Mouse (Mus musculus) heart, postnatal 0 days (tissue): ENCODE measurements at regions not wholly inside any gene's neighbourhood (a gene's known extent, or its start where the extent isn't known, plus 50 kb on each side); places are given as distances from the start of the nearest gene placed in this dataset.

Experiments
- CTCF ChIP-seq: IDR thresholded peaks from 2 replicates; pipeline ENCODE4 v1.5.1; 2016; ENCODE audit warnings: antibody characterized with exemption, control low read depth, low read depth
- EP300 ChIP-seq: IDR thresholded peaks from 2 replicates; pipeline ENCODE4 v1.6.1; 2016; ENCODE audit warnings: antibody characterized with exemption, low read depth

DNA sequence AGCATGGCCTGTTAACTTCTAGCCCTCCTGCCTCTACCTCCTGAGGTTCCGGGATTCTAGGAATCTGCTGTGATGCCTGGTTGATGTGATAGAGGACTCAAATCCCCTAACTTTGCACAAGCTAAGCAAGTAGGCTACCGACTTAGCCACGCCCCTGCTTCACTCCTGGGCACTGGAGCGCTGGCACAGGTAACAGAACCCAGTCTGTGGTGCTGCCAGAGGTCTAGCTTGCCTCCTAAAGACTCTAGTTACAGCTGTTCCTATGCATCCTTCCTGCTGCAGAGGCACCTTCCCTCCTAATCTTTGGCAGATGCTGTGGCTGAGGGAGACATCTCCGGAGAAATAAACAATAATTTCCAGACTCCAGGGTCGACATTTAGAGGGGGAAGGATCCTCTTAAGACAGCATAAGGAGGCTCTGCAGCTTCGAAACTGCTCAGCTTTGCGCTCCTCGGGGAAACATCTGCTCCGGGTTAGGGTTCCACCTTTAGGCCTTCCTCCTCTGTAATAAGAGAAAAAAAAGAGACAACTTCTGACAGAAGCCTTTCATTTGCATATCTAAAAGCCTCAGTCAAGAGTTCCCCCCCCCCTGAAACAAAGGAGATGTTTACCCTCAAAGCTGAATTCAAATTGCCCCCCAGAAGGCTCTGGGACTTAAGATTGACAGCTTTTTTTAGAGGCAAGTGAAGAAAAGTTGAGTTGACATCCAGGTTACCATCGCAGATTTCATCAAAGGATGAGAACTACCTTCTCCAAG lies 155.4 kb upstream of the Plekha5 start:
- no peak for TF ChIP-seq CTCF
- TF ChIP-seq EP300: no peak
